Mouse (Mus musculus) cerebellum, adult 11-12 months (tissue): ENCODE measurements around the gene Krtap5-2.

Experiments
- DNase-seq: peaks from one replicate; pipeline ENCODE4 v3.0.0; 2022

Gene Krtap5-2

GRCm38 (mm10) chr7:142134206-142134995 is 41.4 kb downstream of the Krtap5-2 start:
- no peak for DNase-seq

- no peak for DNase-seq
Observed at GRCm38 (mm10) chr7:142128843-142129242, 47.0 kb downstream of the Krtap5-2 start.
